Mouse (Mus musculus): Measurements from ENCODE around the gene Ablim1.

Gene Ablim1

DNA sequence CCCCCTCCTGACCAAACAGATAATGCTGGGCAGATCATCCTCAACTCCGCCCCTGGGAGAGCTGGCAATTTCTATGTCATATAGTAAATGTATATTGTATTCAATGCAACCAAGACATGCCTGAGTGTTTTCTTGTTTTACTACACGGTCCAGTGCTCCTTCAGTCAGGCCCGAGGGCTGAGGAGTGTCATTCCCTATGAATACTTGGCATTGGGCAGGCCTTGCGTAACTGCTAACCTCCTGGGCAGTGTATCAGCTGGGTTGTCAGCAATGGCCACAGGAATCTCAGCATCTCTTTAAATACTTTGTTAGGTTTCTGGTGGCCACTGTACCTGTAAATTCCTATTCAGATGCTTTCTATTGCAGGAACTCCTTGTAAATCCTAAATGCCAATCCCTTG is 320.1 kb downstream of the Ablim1 start:
- in situ Hi-C loops (cut with MboI, MseI), result no loop called here

DNA sequence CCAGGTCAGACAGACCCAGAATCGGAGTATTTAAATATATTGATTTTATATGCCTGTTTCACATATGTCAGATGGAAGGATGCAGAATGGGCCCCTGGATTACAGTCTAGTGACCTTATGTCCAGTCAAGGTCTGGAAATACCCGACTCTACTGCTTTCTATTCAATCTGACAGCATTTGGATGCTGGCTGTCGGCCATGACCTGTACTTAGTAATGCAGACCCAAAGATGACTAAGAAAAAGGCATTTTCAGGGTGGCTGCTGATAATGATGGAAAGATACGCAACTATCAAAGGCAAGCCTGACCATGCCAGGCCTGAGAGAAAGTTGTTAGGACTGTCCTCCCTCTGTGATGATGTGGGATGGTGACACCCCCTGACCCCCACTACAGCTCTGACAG is 321.0 kb downstream of the Ablim1 start:
- in situ Hi-C loops (cut with MboI, MseI), result no loop called here

- in situ Hi-C loops (cut with MboI, MseI), result no loop called here
These were observed 321.7 kb downstream of the Ablim1 start for GRCm38 (mm10) chr19:56992978-56993545.

- in situ Hi-C loops (cut with MboI, MseI), result no loop called here
These were observed 324.2 kb downstream of the Ablim1 start for GRCm38 (mm10) chr19:56990367-56991111.

GRCm38 (mm10) chr19:56989171-56989570 is 325.5 kb downstream of the Ablim1 start:
- in situ Hi-C loops (cut with MboI, MseI), result no loop called here

GRCm38 (mm10) chr19:56984229-56984628 is 330.5 kb downstream of the Ablim1 start:
- in situ Hi-C loops (cut with MboI, MseI), result no loop called here

- in situ Hi-C loops (cut with MboI, MseI), result no loop called here
These were observed 331.0 kb downstream of the Ablim1 start for GRCm38 (mm10) chr19:56983757-56984156.

Data from T-helper 1 cell (primary cell).